Mouse (Mus musculus): ENCODE measurements around the gene Gm10401.
A peak's percentile ranks its signal among the peaks of the same experiment; 100 is the strongest.
"Not testable (repeated sequence)": the region's sequence is repeated elsewhere in the genome, so short reads cannot be mapped to it uniquely, and the experiment has no call there.

The Gm10401 gene

GRCm38 (mm10) chr5:115118961-115119570 is 21.0 kb upstream of the Gm10401 start, which contains the start of gene Acads:
Gene Acads, minus strand, starts transcription at chr5:115119346.
- DNase-seq (ENCODE audit: low read depth, low spot score) = peak; percentile 82

- no peak for DNase-seq (ENCODE audit: low read depth, low spot score)
Observed at GRCm38 (mm10) chr5:115117467-115117866, 19.4 kb upstream of the Gm10401 start.

GRCm38 (mm10) chr5:115116426-115116825 is 18.3 kb upstream of the Gm10401 start:
- no peak for DNase-seq (ENCODE audit: low read depth, low spot score)

GRCm38 (mm10) chr5:115114501-115114900 is 16.4 kb upstream of the Gm10401 start:
- DNase-seq (ENCODE audit: low read depth, low spot score) = no peak

GRCm38 (mm10) chr5:115113244-115113643 is 15.1 kb upstream of the Gm10401 start:
- DNase-seq (ENCODE audit: low read depth, low spot score) = no peak

- no peak for DNase-seq (ENCODE audit: low read depth, low spot score)
Observed at GRCm38 (mm10) chr5:115111156-115111555, 13.1 kb upstream of the Gm10401 start.

- DNase-seq (ENCODE audit: low read depth, low spot score) = not testable (repeated sequence)
Observed at GRCm38 (mm10) chr5:115103253-115103652, 5.2 kb upstream of the Gm10401 start.

- DNase-seq (ENCODE audit: low read depth, low spot score) = no peak
Observed at GRCm38 (mm10) chr5:115102231-115102630, 4.1 kb upstream of the Gm10401 start.

- no peak for DNase-seq (ENCODE audit: low read depth, low spot score)
Observed at GRCm38 (mm10) chr5:115100473-115100872, 2.4 kb upstream of the Gm10401 start.

- DNase-seq (ENCODE audit: low read depth, low spot score) = no peak
Observed at GRCm38 (mm10) chr5:115099991-115100390, 1.9 kb upstream of the Gm10401 start.

- DNase-seq (ENCODE audit: low read depth, low spot score) = no peak
Observed at GRCm38 (mm10) chr5:115099530-115099929, 1.4 kb upstream of the Gm10401 start.

- DNase-seq (ENCODE audit: low read depth, low spot score) = no peak
Observed at GRCm38 (mm10) chr5:115091776-115092175, 6.3 kb downstream of the Gm10401 start.

- no peak for DNase-seq (ENCODE audit: low read depth, low spot score)
Observed at GRCm38 (mm10) chr5:115091015-115091414, 7.1 kb downstream of the Gm10401 start.

GRCm38 (mm10) chr5:115089592-115090268 is 8.4 kb downstream of the Gm10401 start:
- DNase-seq (ENCODE audit: low read depth, low spot score) = no peak

GRCm38 (mm10) chr5:115085675-115086074 is 12.4 kb downstream of the Gm10401 start:
- no peak for DNase-seq (ENCODE audit: low read depth, low spot score)

- no peak for DNase-seq (ENCODE audit: low read depth, low spot score)
Observed at GRCm38 (mm10) chr5:115083492-115083891, 14.6 kb downstream of the Gm10401 start.

GRCm38 (mm10) chr5:115081636-115082035 is 16.5 kb downstream of the Gm10401 start:
- DNase-seq (ENCODE audit: low read depth, low spot score) = no peak

- DNase-seq (ENCODE audit: low read depth, low spot score) = peak; percentile 90
Observed at GRCm38 (mm10) chr5:115076144-115076901, 21.8 kb downstream of the Gm10401 start.

- no peak for DNase-seq (ENCODE audit: low read depth, low spot score)
Observed at GRCm38 (mm10) chr5:115074749-115075148, 23.3 kb downstream of the Gm10401 start.

- not testable (repeated sequence) for DNase-seq (ENCODE audit: low read depth, low spot score)
Observed at GRCm38 (mm10) chr5:115073306-115073705, 24.8 kb downstream of the Gm10401 start.

- DNase-seq (ENCODE audit: low read depth, low spot score) = peak; percentile 95
Observed at GRCm38 (mm10) chr5:115072143-115072542, 26.0 kb downstream of the Gm10401 start.

- DNase-seq (ENCODE audit: low read depth, low spot score) = peak; percentile 57
Observed at GRCm38 (mm10) chr5:115071096-115071901, 26.8 kb downstream of the Gm10401 start.

All from 3T3-L1 (cell line).